Mouse (Mus musculus): Measurements from ENCODE around the gene Brpf3. TPM values are rescaled to one million over a fixed set of nuclear protein-coding genes. Genes with fewer than 3 reads are reported as not detected.

The Brpf3 gene
- polyA plus RNA-seq, 1 experiment from 2014 or later: 12.1 TPM

DNA sequence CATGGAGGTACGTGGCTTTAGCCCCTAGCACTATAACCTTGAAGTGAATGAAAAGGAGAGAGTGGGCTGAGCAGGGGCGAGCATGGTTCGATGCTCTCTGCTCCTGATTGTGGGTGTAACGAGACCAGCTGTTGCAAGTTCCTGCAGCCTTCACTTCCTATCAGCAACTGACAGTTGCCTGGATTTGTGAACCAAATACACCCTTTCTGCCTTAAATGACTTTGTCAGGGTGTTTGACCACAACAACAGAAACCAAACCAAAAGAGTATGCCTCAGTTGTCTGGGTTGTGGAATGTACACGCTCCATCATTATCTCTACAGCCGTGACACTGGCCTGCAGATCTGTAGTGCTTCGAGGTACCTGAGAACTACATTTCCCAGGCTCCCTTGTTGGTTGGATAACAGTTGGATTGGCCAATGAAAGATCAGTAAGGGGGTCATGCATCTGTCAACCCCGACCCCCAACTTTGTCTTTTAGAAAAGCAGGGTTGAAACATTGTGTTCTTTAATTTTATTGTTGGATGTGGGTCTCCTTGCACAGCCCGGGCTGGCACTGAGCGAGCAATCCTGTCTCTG, 83.1 kb downstream of the Brpf3 start:
- Histone ChIP-seq H3K4me1 (no peaks in the 10 kb centered on the region), H3K4me3 (no peak overlapping the region), H3K27ac (no peak overlapping the region), H3K27me3 (replicated peaks) (peaks cover 10% of the 10 kb centered on the region), H3K4me2 (replicated peaks) (no peak overlapping the region), H3K9ac (no peak overlapping the region), H3K9me3 (0 out of 2 replicates have a peak, but pooled peaks cover 5% of the 10 kb centered on the region), H3K36me3 (no peaks in the 10 kb centered on the region)
- WGBS: 72% methylated on average over 10 of the region's 10 CpGs
- ATAC-seq (ENCODE audit: low FRiP score, low read depth): no peak

DNA sequence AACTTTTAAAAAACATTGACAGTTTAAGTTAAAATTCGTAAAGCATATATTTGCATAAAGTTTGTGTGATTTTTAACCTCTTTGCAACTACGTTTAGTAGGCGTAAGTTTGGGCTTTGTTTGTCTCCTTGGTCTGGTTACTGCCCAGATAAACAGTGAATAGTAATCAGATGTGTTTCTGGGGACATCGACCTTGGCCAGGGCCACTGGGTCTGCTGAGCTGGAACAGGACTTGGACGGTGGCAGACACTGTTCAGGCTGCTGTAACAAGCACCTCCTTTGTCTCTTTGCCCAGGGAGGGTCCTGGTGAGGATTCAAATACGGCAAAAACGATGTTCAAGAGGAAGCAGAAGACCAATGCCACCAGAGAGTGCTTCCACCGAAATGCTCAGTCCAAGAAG, 84.3 kb downstream of the Brpf3 start:
- ATAC-seq (ENCODE audit: low FRiP score, low read depth): no peak
- Histone ChIP-seq H3K9me3 (peaks cover 5% of the 10 kb centered on the region; the same call in 1 of the 2 replicates), H3K9ac (no peak overlapping the region), H3K4me2 (replicated peaks) (no peak overlapping the region), H3K36me3 (no peaks in the 10 kb centered on the region), H3K27me3 (replicated peaks) (peaks cover 9% of the 10 kb centered on the region), H3K27ac (no peak overlapping the region), H3K4me3 (no peak overlapping the region), H3K4me1 (no peaks in the 10 kb centered on the region)
- WGBS: 87% methylated on average over 8 of the region's 8 CpGs

DNA sequence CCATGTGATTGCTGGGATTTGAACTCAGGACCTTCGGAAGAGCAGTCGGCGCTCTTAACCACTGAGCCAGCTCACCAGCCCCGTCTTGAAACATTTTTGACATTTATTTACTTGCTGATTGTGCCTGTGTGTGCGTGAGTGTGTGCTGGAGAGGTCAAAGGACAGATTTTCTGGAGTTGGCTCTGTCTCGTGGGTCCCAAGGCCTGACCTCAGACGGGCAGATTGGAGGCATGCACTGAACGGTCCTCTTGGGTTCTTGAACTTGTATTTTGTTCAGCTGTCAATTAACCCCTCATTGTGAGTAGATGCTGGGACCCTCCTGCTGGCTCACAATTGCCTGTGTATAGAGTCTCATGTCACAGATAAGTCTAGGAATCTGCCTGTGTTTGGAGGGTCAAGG, 85.4 kb downstream of the Brpf3 start:
- Histone ChIP-seq H3K9ac (no peak overlapping the region), H3K4me2 (replicated peaks) (no peak overlapping the region), H3K27me3 (replicated peaks) (peaks cover 4% of the 10 kb centered on the region; the same call in 1 of the 2 replicates), H3K4me1 (no peaks in the 10 kb centered on the region), H3K36me3 (no peaks in the 10 kb centered on the region), H3K9me3 (peaks cover 5% of the 10 kb centered on the region; the same call in 1 of the 2 replicates), H3K27ac (no peak overlapping the region), H3K4me3 (no peak overlapping the region)
- 84% methylated on average over 8 of the region's 8 CpGs for WGBS
- no peak for ATAC-seq (ENCODE audit: low FRiP score, low read depth)

Other genes starting within 250 kb of the Brpf3 start
- gene Clps, start 240.3 kb upstream of the Brpf3 start, polyA plus RNA-seq (2016; fragmentation: Nextera tagmentation; extraction: Ambion mirVana): not detected in 2 replicates
- gene Lhfpl5, start 225.4 kb upstream of the Brpf3 start, polyA plus RNA-seq (2016; fragmentation: Nextera tagmentation; extraction: Ambion mirVana): 3.5 and 3.9 TPM in 2 replicates
- gene Srpk1, start 178.4 kb upstream of the Brpf3 start, polyA plus RNA-seq (2016; fragmentation: Nextera tagmentation; extraction: Ambion mirVana): 96.1 and 107 TPM in 2 replicates
- gene Slc26a8, start 110.9 kb upstream of the Brpf3 start, polyA plus RNA-seq (2016; fragmentation: Nextera tagmentation; extraction: Ambion mirVana): 0.45 and 0.75 TPM in 2 replicates
- gene Mapk14, start 109.8 kb upstream of the Brpf3 start, polyA plus RNA-seq (2016; fragmentation: Nextera tagmentation; extraction: Ambion mirVana): 40.8 and 42.7 TPM in 2 replicates
- gene AC170998.1, start 75.0 kb upstream of the Brpf3 start, polyA plus RNA-seq (2016; fragmentation: Nextera tagmentation; extraction: Ambion mirVana): 2.6 and 3.3 TPM in 2 replicates
- 1.5 and 1.9 TPM in 2 replicates for gene Mapk13, start 31.8 kb upstream of the Brpf3 start, polyA plus RNA-seq (2016; fragmentation: Nextera tagmentation; extraction: Ambion mirVana)
- not detected in 2 replicates for gene Pnpla1, start 57.3 kb downstream of the Brpf3 start, polyA plus RNA-seq (2016; fragmentation: Nextera tagmentation; extraction: Ambion mirVana)
- gene 4930539E08Rik, start 114.2 kb downstream of the Brpf3 start, polyA plus RNA-seq (2016; fragmentation: Nextera tagmentation; extraction: Ambion mirVana): 0.09 and 0.38 TPM in 2 replicates
- not detected in 2 replicates for gene Pxt1, start 142.8 kb downstream of the Brpf3 start, polyA plus RNA-seq (2016; fragmentation: Nextera tagmentation; extraction: Ambion mirVana)
- 115 and 117 TPM in 2 replicates for gene Kctd20, start 150.9 kb downstream of the Brpf3 start, polyA plus RNA-seq (2016; fragmentation: Nextera tagmentation; extraction: Ambion mirVana)
- 148 and 157 TPM in 2 replicates for gene Stk38, start 206.9 kb downstream of the Brpf3 start, polyA plus RNA-seq (2016; fragmentation: Nextera tagmentation; extraction: Ambion mirVana)
- gene Srsf3, start 231.5 kb downstream of the Brpf3 start, polyA plus RNA-seq (2016; fragmentation: Nextera tagmentation; extraction: Ambion mirVana): 642 and 679 TPM in 2 replicates